Mouse (Mus musculus): Measurements from ENCODE around the gene Brip1. TPM values are rescaled to one million over a fixed set of nuclear protein-coding genes. Genes with fewer than 3 reads are reported as not detected.

Brip1 gene
- polyA plus RNA-seq, 1 experiment from 2014 or later: 1.7 TPM

GRCm38 (mm10) chr11:86022439-86022838 lies 178.6 kb downstream of the Brip1 start:
- no peak for ATAC-seq
- H3K9ac ChIP-seq (ENCODE audit: low read depth, low read length): no peak overlapping the region
- no peak overlapping the region for H3K4me2 ChIP-seq (ENCODE audit: low read length)
- no peaks in the 10 kb centered on the region for H3K9me3 ChIP-seq (ENCODE audit: control insufficient read depth, low read length)
- no peaks in the 10 kb centered on the region; the same call in 1 of the 2 replicates for H3K27me3 ChIP-seq (replicated peaks; ENCODE audit: control insufficient read depth, insufficient read depth, low read length)
- no peak overlapping the region for H3K4me3 ChIP-seq (ENCODE audit: low read length)
- H3K36me3 ChIP-seq (ENCODE audit: control insufficient read depth, insufficient read depth, low read length): no peaks in the 10 kb centered on the region
- 57% methylated on average over 4 of the region's 4 CpGs for WGBS
- no peaks in the 10 kb centered on the region for H3K4me1 ChIP-seq (ENCODE audit: control insufficient read depth, insufficient read depth, low read depth, low read length)
- no peak overlapping the region for H3K27ac ChIP-seq (ENCODE audit: low read depth, low read length)

- Histone ChIP-seq H3K36me3 (ENCODE audit: control insufficient read depth, insufficient read depth, low read length) (no peaks in the 10 kb centered on the region), H3K4me3 (ENCODE audit: low read length) (no peak overlapping the region), H3K27ac (ENCODE audit: low read depth, low read length) (no peak overlapping the region), H3K27me3 (replicated peaks; ENCODE audit: control insufficient read depth, insufficient read depth, low read length) (no peaks in the 10 kb centered on the region), H3K9ac (ENCODE audit: low read depth, low read length) (no peak overlapping the region), H3K4me1 (ENCODE audit: control insufficient read depth, insufficient read depth, low read depth, low read length) (no peaks in the 10 kb centered on the region), H3K9me3 (ENCODE audit: control insufficient read depth, low read length) (no peaks in the 10 kb centered on the region), H3K4me2 (ENCODE audit: low read length) (no peak overlapping the region)
- no peak for ATAC-seq
- WGBS: 41% methylated on average over 1 of the region's 1 CpGs
Observed at GRCm38 (mm10) chr11:86020033-86020432, 181.0 kb downstream of the Brip1 start.

GRCm38 (mm10) chr11:86016242-86016641 lies 184.8 kb downstream of the Brip1 start:
- Histone ChIP-seq H3K27ac (ENCODE audit: low read depth, low read length) (no peak overlapping the region), H3K4me1 (ENCODE audit: control insufficient read depth, insufficient read depth, low read depth, low read length) (no peaks in the 10 kb centered on the region), H3K36me3 (ENCODE audit: control insufficient read depth, insufficient read depth, low read length) (no peaks in the 10 kb centered on the region), H3K9ac (ENCODE audit: low read depth, low read length) (no peak overlapping the region), H3K4me3 (ENCODE audit: low read length) (no peak overlapping the region), H3K4me2 (ENCODE audit: low read length) (no peak overlapping the region), H3K27me3 (replicated peaks; ENCODE audit: control insufficient read depth, insufficient read depth, low read length) (no peaks in the 10 kb centered on the region), H3K9me3 (ENCODE audit: control insufficient read depth, low read length) (no peaks in the 10 kb centered on the region)
- WGBS: 74% methylated on average over 11 of the region's 11 CpGs
- no peak for ATAC-seq

GRCm38 (mm10) chr11:86013087-86013486 lies 187.9 kb downstream of the Brip1 start:
- 64% methylated on average over 2 of the region's 2 CpGs for WGBS
- no peak for ATAC-seq

GRCm38 (mm10) chr11:86010458-86010857 lies 190.5 kb downstream of the Brip1 start:
- Histone ChIP-seq H3K4me1 (ENCODE audit: control insufficient read depth, insufficient read depth, low read depth, low read length) (no peaks in the 10 kb centered on the region), H3K36me3 (ENCODE audit: control insufficient read depth, insufficient read depth, low read length) (no peaks in the 10 kb centered on the region), H3K27me3 (replicated peaks; ENCODE audit: control insufficient read depth, insufficient read depth, low read length) (no peaks in the 10 kb centered on the region), H3K27ac (ENCODE audit: low read depth, low read length) (no peak overlapping the region), H3K9ac (ENCODE audit: low read depth, low read length) (no peak overlapping the region), H3K4me3 (ENCODE audit: low read length) (no peak overlapping the region), H3K4me2 (ENCODE audit: low read length) (no peak overlapping the region), H3K9me3 (ENCODE audit: control insufficient read depth, low read length) (no peaks in the 10 kb centered on the region)
- WGBS: 93% methylated on average over 4 of the region's 4 CpGs
- no peak for ATAC-seq

More at GRCm38 (mm10) chr11:86013087-86013486, 187.9 kb downstream of the Brip1 start:
- no peak overlapping the region for H3K4me3 ChIP-seq (ENCODE audit: low read length)
- H3K4me1 ChIP-seq (ENCODE audit: control insufficient read depth, insufficient read depth, low read depth, low read length): no peaks in the 10 kb centered on the region
- H3K36me3 ChIP-seq (ENCODE audit: control insufficient read depth, insufficient read depth, low read length): no peaks in the 10 kb centered on the region
- H3K9ac ChIP-seq (ENCODE audit: low read depth, low read length): no peak overlapping the region
- no peaks in the 10 kb centered on the region for H3K9me3 ChIP-seq (ENCODE audit: control insufficient read depth, low read length)
- H3K27me3 ChIP-seq (replicated peaks; ENCODE audit: control insufficient read depth, insufficient read depth, low read length): no peaks in the 10 kb centered on the region
- H3K27ac ChIP-seq (ENCODE audit: low read depth, low read length): no peak overlapping the region
- H3K4me2 ChIP-seq (ENCODE audit: low read length): no peak overlapping the region

GRCm38 (mm10) chr11:86008211-86008905 lies 192.6 kb downstream of the Brip1 start:
- Histone ChIP-seq H3K9ac (ENCODE audit: low read depth, low read length) (no peak overlapping the region), H3K36me3 (ENCODE audit: control insufficient read depth, insufficient read depth, low read length) (no peaks in the 10 kb centered on the region), H3K27ac (ENCODE audit: low read depth, low read length) (no peak overlapping the region), H3K4me2 (ENCODE audit: low read length) (no peak overlapping the region), H3K4me1 (ENCODE audit: control insufficient read depth, insufficient read depth, low read depth, low read length) (no peaks in the 10 kb centered on the region), H3K27me3 (replicated peaks; ENCODE audit: control insufficient read depth, insufficient read depth, low read length) (no peaks in the 10 kb centered on the region), H3K4me3 (ENCODE audit: low read length) (no peak overlapping the region), H3K9me3 (ENCODE audit: control insufficient read depth, low read length) (no peaks in the 10 kb centered on the region)
- no peak for ATAC-seq
- 61% methylated on average over 10 of the region's 10 CpGs for WGBS

Other genes with a start within 250 kb of the Brip1 start
- 15.8 and 18.7 TPM in 2 replicates for gene Ints2, start 56.4 kb upstream of the Brip1 start, polyA plus RNA-seq (2015; fragmentation: Nextera tagmentation; extraction: Ambion mirVana)
- gene Med13, start 156.4 kb upstream of the Brip1 start, polyA plus RNA-seq (2015; fragmentation: Nextera tagmentation; extraction: Ambion mirVana): 6.7 and 7.4 TPM in 2 replicates

All from hindbrain, embryonic 16.5 days (tissue).